Mouse (Mus musculus) heart, postnatal 0 days (tissue): ENCODE measurements around the gene Vdr.

Experiments
- CTCF ChIP-seq: IDR thresholded peaks from 2 replicates; pipeline ENCODE4 v1.5.1; 2016; ENCODE audit warnings: antibody characterized with exemption, control low read depth, low read depth
- EP300 ChIP-seq: IDR thresholded peaks from 2 replicates; pipeline ENCODE4 v1.6.1; 2016; ENCODE audit warnings: antibody characterized with exemption, low read depth

DNA sequence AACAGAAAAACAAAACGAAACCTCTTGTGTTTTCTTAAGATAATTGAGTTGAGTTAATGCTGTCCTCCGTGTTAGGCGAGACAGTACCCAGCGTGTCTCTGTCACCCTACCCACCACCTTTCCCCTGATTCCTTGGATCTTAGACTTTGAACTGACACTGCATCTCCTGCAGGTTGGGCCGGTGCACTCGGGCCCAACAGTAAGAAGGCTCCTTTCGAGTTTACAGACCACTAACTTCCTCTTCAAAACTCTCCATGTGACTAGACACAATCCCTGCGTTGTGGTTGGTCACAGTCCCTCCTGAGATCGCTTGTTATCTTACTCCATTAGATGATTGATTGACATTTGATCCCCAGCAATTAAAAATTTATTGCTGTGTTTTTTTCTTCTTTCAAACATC, 7.6 kb upstream of the Vdr start:
- no peak for TF ChIP-seq CTCF
- no peak for TF ChIP-seq EP300
